Mouse (Mus musculus): ENCODE data around the gene Wdr90.

Wdr90 gene

GRCm38 (mm10) chr17:25843636-25844395 lies 17.5 kb downstream of the Wdr90 start:
- no peak for DNase-seq (ENCODE audit: low spot score in 2 of 2)

GRCm38 (mm10) chr17:25843122-25843521 lies 18.2 kb downstream of the Wdr90 start:
- DNase-seq (ENCODE audit: low spot score in 2 of 2) = no peak

- no peak for DNase-seq (ENCODE audit: low spot score in 2 of 2)
Measured at GRCm38 (mm10) chr17:25842509-25842908, 18.8 kb downstream of the Wdr90 start.

GRCm38 (mm10) chr17:25841117-25841880 lies 20.0 kb downstream of the Wdr90 start, which contains the start of gene Gm20683:
Gene Gm20683, minus strand, starts transcription at chr17:25841763.
- no peak for DNase-seq (ENCODE audit: low spot score in 2 of 2)

GRCm38 (mm10) chr17:25840519-25840918 lies 20.8 kb downstream of the Wdr90 start:
- DNase-seq (ENCODE audit: low spot score in 2 of 2) = no peak

GRCm38 (mm10) chr17:25839455-25840235 lies 21.7 kb downstream of the Wdr90 start:
- DNase-seq (ENCODE audit: low spot score in 2 of 2) = no peak

GRCm38 (mm10) chr17:25838904-25839303 lies 22.4 kb downstream of the Wdr90 start:
- DNase-seq (ENCODE audit: low spot score in 2 of 2) = no peak

GRCm38 (mm10) chr17:25837533-25837932 lies 23.8 kb downstream of the Wdr90 start:
- DNase-seq (ENCODE audit: low spot score in 2 of 2) = no peak

- DNase-seq (ENCODE audit: low spot score in 2 of 2) = peak; percentile 82 to 83
Measured at GRCm38 (mm10) chr17:25837076-25837410, 24.3 kb downstream of the Wdr90 start, which contains the start of gene Rhbdl1. Gene Rhbdl1, minus strand, starts transcription at chr17:25837295.

- DNase-seq (ENCODE audit: low spot score in 2 of 2) = no peak
Measured at GRCm38 (mm10) chr17:25836397-25837075, 24.8 kb downstream of the Wdr90 start.

GRCm38 (mm10) chr17:25835816-25836215 lies 25.5 kb downstream of the Wdr90 start:
- no peak for DNase-seq (ENCODE audit: low spot score in 2 of 2)

- DNase-seq (ENCODE audit: low spot score in 2 of 2) = no peak
Measured at GRCm38 (mm10) chr17:25835301-25835700, 26.0 kb downstream of the Wdr90 start.

- no peak for DNase-seq (ENCODE audit: low spot score in 2 of 2)
Measured at GRCm38 (mm10) chr17:25834595-25835222, 26.6 kb downstream of the Wdr90 start.

GRCm38 (mm10) chr17:25833961-25834594 lies 27.2 kb downstream of the Wdr90 start:
- DNase-seq (ENCODE audit: low spot score in 2 of 2) = no peak

GRCm38 (mm10) chr17:25833291-25833663 lies 28.0 kb downstream of the Wdr90 start, which contains the start of gene Stub1:
Gene Stub1, minus strand, starts transcription at chr17:25833404.
- DNase-seq (ENCODE audit: low spot score in 2 of 2) = peak; percentile 87 to 90

- DNase-seq (ENCODE audit: low spot score in 2 of 2) = peak; percentile 98 to 99
Measured at GRCm38 (mm10) chr17:25832436-25833290, 28.6 kb downstream of the Wdr90 start.

- DNase-seq (ENCODE audit: low spot score in 2 of 2) = no peak
Measured at GRCm38 (mm10) chr17:25831451-25832281, 29.6 kb downstream of the Wdr90 start.

GRCm38 (mm10) chr17:25830806-25831431 lies 30.4 kb downstream of the Wdr90 start:
- DNase-seq (ENCODE audit: low spot score in 2 of 2) = no peak
